Mouse (Mus musculus) lung, embryonic 14.5 days (tissue): ENCODE measurements at regions not wholly inside any gene's neighbourhood (a gene's known extent, or its start where the extent isn't known, plus 50 kb on each side); places are given as distances from the start of the nearest gene placed in this dataset.

ENCODE experiments used
- ATAC-seq: fragments of 200-750 bp; cut with Nextera tagmentation; 2 replicates; pipeline ENCODE4 v1.8.0; 2017; ENCODE audit warnings: mild to moderate bottlenecking, moderate TSS enrichment, moderate library complexity; ENCODE audit not compliant: insufficient read depth
- DNase-seq: peaks from one replicate; pipeline ENCODE4 v3.0.0-alpha.2; 2015
- H3K27ac ChIP-seq: fragments of 300-500 bp; sonication (generic); 2 replicates; pipeline ENCODE4 v1.5.1; 2014; ENCODE audit warnings: low read depth, mild to moderate bottlenecking, moderate library complexity
- H3K27me3 ChIP-seq: fragments of 300-500 bp; sonication (generic); 2 replicates; pipeline ENCODE4 v1.6.1; 2014; ENCODE audit warnings: low read length, control low read depth; ENCODE audit not compliant: insufficient read depth
- H3K36me3 ChIP-seq: fragments of 300-500 bp; sonication (generic); 2 replicates; pipeline ENCODE4 v1.6.1; 2014; ENCODE audit warnings: control low read depth; ENCODE audit not compliant: insufficient read depth
- H3K4me1 ChIP-seq: fragments of 300-500 bp; sonication (generic); 2 replicates; pipeline ENCODE4 v1.6.1; 2014; ENCODE audit warnings: antibody characterized with exemption, control low read depth; ENCODE audit not compliant: insufficient read depth
- H3K4me2 ChIP-seq: fragments of 300-500 bp; sonication (generic); 2 replicates; pipeline ENCODE4 v1.6.1; 2014; ENCODE audit warnings: mild to moderate bottlenecking
- H3K4me3 ChIP-seq: fragments of 300-500 bp; sonication (generic); 2 replicates; pipeline ENCODE4 v1.5.1; 2014; ENCODE audit warnings: low read depth, low read length
- H3K9ac ChIP-seq: fragments of 300-500 bp; sonication (generic); 2 replicates; pipeline ENCODE4 v1.6.1; 2014
- H3K9me3 ChIP-seq: fragments of 300-500 bp; sonication (generic); 2 replicates; pipeline ENCODE4 v1.6.1; 2016; ENCODE audit warnings: low read depth, low read length, control low read depth
- CTCF ChIP-seq: IDR thresholded peaks from 2 replicates; pipeline ENCODE4 v1.5.1; 2016; ENCODE audit warnings: antibody characterized with exemption, low read depth
- WGBS: fragments of 180-500 bp; shearing (Covaris S2); extraction: QIAGEN DNeasy Blood & Tissue Kit; methylation state at CpG from one replicate; pipeline ENCODE4 v1.1.7; 2014; 5-methylcytosine and 5-hydroxymethylcytosine counted together

DNA sequence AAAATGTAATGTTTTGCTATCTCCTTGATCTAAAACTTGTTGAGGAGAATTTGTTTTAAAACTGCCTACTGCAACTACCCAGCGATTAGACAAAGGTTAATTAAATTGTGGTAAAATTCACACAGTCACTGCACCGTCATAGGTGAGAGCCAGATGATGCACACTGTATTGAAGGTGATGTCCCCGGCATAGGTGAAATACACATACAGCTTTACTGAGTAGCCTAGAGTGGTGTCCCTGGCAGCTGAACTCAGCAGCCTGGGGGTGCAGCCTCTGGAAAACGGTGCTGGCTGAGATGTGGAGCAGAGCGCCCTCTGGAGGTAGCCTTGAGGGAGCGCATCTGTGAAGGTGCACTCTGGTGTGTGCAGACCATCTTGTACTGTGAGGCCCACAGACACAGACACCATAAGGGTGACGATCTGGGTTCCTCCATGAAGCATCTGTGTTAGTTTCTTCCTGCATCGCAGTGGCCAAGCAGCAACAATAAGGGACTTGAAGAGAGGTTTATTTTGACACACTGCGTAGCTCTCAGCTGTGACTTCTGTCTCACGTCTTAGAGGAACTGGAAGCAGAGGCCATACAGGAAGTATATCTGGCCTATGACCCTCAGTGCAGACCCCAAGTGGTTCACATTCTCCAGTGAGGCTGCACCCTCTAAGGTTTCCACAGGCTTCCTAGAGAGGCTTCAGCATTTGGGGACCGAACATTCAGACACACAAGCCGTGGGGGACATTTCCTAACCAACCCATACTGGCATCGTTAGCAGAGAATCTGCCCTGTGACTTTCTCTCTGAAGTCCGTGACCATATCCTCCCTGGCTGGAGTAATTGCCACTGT, 68.6 kb upstream of the 1700021F07Rik start:
- no peaks in the 10 kb centered on the region for H3K4me1 ChIP-seq
- H3K9me3 ChIP-seq = no peaks in the 10 kb centered on the region
- H3K27ac ChIP-seq = no peak overlapping the region
- H3K36me3 ChIP-seq = no peaks in the 10 kb centered on the region
- H3K4me2 ChIP-seq = no peak overlapping the region
- no peak overlapping the region for H3K9ac ChIP-seq
- WGBS = 67% methylated on average over 14 of the region's 14 CpGs
- H3K4me3 ChIP-seq = no peak overlapping the region
- DNase-seq = peak; percentile 57
- H3K27me3 ChIP-seq = no peaks in the 10 kb centered on the region
- ATAC-seq = peak; percentile 32; the same call in 1 of the 2 replicates
- peak; percentile 78 for TF ChIP-seq CTCF

GRCm38 (mm10) chr2:173454741-173455140, 67.6 kb upstream of the 1700021F07Rik start:
- 96% methylated on average over 4 of the region's 4 CpGs for WGBS

GRCm38 (mm10) chr2:173455216-173455615, 67.2 kb upstream of the 1700021F07Rik start:
- Histone ChIP-seq H3K9ac (no peak overlapping the region), H3K27me3 (no peaks in the 10 kb centered on the region), H3K27ac (no peak overlapping the region), H3K4me3 (no peak overlapping the region), H3K4me2 (no peak overlapping the region), H3K4me1 (no peaks in the 10 kb centered on the region), H3K9me3 (no peaks in the 10 kb centered on the region), H3K36me3 (no peaks in the 10 kb centered on the region)
- DNase-seq = no peak
- no peak for ATAC-seq
- 85% methylated on average over 12 of the region's 12 CpGs for WGBS
- no peak for TF ChIP-seq CTCF

More at GRCm38 (mm10) chr2:173454741-173455140, 67.6 kb upstream of the 1700021F07Rik start:
- Histone ChIP-seq H3K27me3 (no peaks in the 10 kb centered on the region), H3K4me3 (no peak overlapping the region), H3K4me1 (no peaks in the 10 kb centered on the region), H3K27ac (no peak overlapping the region), H3K9ac (no peak overlapping the region), H3K9me3 (no peaks in the 10 kb centered on the region), H3K4me2 (no peak overlapping the region), H3K36me3 (no peaks in the 10 kb centered on the region)
- TF ChIP-seq CTCF = peak; percentile 17; the same call in 1 of the 2 replicates
- DNase-seq (no peak), ATAC-seq (no peak)

- no peak for ATAC-seq
- 78% methylated on average over 7 of the region's 7 CpGs for WGBS
Observed at GRCm38 (mm10) chr2:173456083-173456482, 66.3 kb upstream of the 1700021F07Rik start.

GRCm38 (mm10) chr2:173456924-173457623, 65.3 kb upstream of the 1700021F07Rik start:
- TF ChIP-seq CTCF = no peak
- H3K27me3 ChIP-seq = no peaks in the 10 kb centered on the region
- DNase-seq (no peak), ATAC-seq (no peak)
- WGBS = 80% methylated on average over 9 of the region's 9 CpGs
- no peak overlapping the region for H3K9ac ChIP-seq
- H3K4me1 ChIP-seq = no peaks in the 10 kb centered on the region
- no peaks in the 10 kb centered on the region for H3K9me3 ChIP-seq
- H3K27ac ChIP-seq = no peak overlapping the region
- no peak overlapping the region for H3K4me3 ChIP-seq
- H3K4me2 ChIP-seq = no peak overlapping the region
- no peaks in the 10 kb centered on the region for H3K36me3 ChIP-seq

More at GRCm38 (mm10) chr2:173456083-173456482, 66.3 kb upstream of the 1700021F07Rik start:
- DNase-seq = no peak
- H3K4me1 ChIP-seq = no peaks in the 10 kb centered on the region
- no peak overlapping the region for H3K27ac ChIP-seq
- peak; percentile 43 for TF ChIP-seq CTCF
- no peaks in the 10 kb centered on the region for H3K36me3 ChIP-seq
- no peak overlapping the region for H3K4me3 ChIP-seq
- H3K9me3 ChIP-seq = no peaks in the 10 kb centered on the region
- H3K9ac ChIP-seq = no peak overlapping the region
- no peak overlapping the region for H3K4me2 ChIP-seq
- H3K27me3 ChIP-seq = no peaks in the 10 kb centered on the region

DNA sequence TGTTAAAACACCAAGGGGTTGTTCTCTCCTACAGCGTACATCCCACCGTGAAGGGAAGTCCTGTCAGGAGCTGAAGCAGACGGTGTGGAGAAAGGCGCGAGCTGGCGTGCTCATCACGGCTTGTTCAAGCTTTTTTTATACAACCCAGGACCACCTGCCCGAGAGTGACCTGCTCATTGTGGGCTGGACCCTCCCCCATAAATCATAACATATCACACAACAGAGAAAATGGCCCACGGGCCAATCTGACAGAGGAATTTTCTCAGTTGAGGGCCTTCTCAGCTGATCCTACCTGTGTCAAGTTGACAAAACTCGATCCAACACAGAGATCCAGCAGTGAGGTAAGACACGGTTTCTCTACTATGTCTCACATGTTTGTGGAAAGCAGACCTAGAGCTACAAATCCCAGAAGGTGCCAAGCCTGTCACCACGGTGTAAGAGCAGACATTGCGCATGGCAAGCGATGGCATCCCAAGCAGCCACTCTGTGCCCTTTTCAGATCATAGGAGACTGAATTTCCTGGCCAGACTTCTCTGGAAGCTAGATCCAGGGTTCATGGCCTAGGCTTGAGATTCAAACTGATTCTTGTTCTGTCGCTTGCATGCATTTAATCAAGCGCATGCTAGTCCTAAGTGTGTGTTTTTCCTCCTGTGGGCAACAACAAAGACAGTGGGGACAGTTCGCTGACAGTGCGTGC, 64.6 kb upstream of the 1700021F07Rik start:
- WGBS = 84% methylated on average over 18 of the region's 18 CpGs
- TF ChIP-seq CTCF = no peak
- DNase-seq (no peak), ATAC-seq (no peak)
- H3K9ac ChIP-seq = no peak overlapping the region
- H3K27me3 ChIP-seq = no peaks in the 10 kb centered on the region
- H3K4me1 ChIP-seq = no peaks in the 10 kb centered on the region
- no peak overlapping the region for H3K4me2 ChIP-seq
- no peak overlapping the region for H3K4me3 ChIP-seq
- H3K36me3 ChIP-seq = no peaks in the 10 kb centered on the region
- no peaks in the 10 kb centered on the region for H3K9me3 ChIP-seq
- H3K27ac ChIP-seq = no peak overlapping the region

GRCm38 (mm10) chr2:173458861-173459260, 63.5 kb upstream of the 1700021F07Rik start:
- H3K9ac ChIP-seq = no peak overlapping the region
- DNase-seq (no peak), ATAC-seq (no peak)
- H3K4me2 ChIP-seq = no peak overlapping the region
- no peaks in the 10 kb centered on the region for H3K36me3 ChIP-seq
- no peak overlapping the region for H3K27ac ChIP-seq
- WGBS = 85% methylated on average over 12 of the region's 12 CpGs
- no peaks in the 10 kb centered on the region for H3K9me3 ChIP-seq
- no peaks in the 10 kb centered on the region for H3K4me1 ChIP-seq
- H3K27me3 ChIP-seq = no peaks in the 10 kb centered on the region
- H3K4me3 ChIP-seq = no peak overlapping the region
- TF ChIP-seq CTCF = no peak
